Mouse (Mus musculus): ENCODE measurements around the gene Scyl1.

The Scyl1 gene

DNA sequence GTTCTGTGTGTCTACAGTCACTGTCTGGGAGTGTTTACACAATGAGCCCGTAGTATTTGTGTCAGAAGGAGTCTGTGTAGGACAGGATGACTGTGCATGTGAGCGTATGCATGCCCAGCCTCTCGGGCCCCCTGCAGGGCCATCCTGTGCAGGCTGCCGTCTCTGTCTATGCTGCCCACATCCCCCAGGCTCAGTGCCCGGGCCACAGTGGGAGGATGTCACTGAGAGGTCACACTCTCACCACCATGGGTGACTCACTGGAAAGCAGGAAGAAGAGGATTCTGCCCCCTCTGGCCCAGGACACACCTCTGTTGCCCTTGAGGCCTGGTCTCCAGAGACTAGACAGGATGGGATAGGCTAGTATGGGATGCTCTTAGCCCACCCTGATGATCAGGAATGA lies 27.6 kb downstream of the Scyl1 start:
- no peak for DNase-seq (ENCODE audit: extremely low spot score)

DNA sequence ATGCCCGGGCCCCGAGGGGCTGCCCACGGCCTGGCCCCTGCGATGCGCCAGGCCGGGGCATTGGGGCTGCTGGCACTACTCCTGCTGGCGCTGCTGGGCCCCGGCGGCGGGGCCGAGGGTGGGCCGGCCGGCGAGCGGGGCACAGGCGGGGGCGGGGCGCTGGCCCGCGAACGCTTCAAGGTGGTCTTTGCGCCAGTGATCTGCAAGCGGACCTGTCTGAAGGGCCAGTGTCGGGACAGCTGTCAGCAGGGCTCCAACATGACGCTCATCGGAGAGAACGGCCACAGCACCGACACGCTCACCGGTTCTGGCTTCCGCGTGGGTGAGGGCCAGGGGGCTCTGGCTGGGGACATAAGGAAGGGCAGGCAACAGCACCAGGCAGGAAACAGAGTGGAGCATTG lies 29.0 kb downstream of the Scyl1 start:
- peak; percentile 57 for DNase-seq (ENCODE audit: extremely low spot score)

DNA sequence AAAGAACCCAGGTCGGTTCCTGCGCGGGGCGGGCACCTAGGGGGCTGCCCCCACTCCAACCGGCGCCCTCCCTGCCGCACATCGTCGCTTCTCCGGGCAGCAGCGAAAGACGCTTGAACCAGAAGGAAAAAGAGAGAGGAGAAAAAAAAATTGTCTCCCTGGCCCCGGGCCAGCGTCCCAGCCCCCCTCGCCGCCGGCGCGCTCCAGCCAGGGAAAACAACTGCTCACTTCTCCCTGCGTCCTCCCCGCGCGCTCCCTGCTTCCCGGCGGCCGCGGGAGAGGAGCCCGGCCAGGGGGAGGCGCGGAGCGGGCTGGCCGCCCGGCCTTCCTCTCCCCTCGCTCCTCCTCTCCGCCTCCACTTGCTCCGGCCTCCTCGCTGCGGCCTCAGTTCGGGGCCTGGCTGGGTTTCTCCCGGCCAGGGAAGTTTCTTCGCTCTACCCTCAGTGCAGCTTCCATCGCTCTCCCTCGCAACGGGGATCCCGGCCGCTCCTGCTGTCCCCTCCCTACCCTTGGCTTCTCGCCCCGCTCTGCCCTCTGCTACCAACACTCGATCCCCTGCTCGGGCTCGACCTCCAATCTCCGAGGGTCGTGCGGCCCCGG lies 29.5 kb downstream of the Scyl1 start:
- DNase-seq (ENCODE audit: extremely low spot score) = peak; percentile 66

DNA sequence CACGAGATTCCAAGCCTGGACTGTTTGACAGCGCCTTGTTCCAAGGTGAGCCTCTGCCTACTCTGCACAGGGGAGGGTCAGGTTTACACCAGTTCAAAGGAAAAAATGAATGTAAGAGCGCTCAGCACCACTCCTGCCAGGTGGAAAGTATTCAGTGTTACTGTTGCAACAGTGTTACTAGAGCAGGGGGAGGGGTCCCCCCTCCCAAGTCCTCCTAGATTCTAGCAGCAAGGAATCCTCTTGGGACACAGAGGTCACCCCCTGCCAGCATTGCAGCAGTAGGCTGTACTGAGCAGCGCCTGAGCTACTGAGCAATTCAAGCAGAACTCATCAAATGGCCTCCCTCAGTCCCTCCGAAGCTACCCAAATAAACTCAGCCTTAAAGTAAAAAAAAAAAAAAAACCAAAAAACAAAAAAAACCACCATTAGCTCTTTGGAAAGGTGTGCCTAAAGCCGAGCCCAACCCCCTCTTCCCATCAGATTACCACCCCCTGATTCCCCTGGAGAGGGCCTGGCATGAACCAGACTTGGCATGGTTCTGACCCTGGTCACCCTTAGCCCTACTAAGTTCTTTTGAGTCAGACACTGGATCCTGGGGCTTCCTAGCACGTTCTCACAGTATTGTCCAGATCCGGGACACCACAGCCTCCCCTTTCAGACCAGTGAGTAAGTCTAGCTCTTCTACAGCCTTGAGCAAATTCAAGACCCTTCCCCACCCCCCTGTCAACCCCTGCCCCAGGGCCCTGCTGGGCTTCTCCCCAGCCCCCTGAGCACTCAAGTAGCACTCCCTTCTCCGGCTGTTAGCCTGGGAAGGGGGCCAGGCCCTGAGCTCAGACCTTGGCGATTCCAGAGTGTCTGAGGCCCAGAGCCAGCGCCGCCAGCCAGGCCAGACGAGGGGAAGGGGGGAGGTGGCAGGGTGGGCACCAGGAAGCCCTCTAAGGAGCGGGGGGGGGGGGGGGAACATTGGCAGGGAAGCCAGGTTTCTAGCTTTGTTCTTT lies 30.6 kb downstream of the Scyl1 start, which contains the start of gene Ltbp3:
Ltbp3 (plus strand) TSS at position 585 of the 998 bp plus-strand sequence.
- DNase-seq (ENCODE audit: extremely low spot score) = no peak

DNA sequence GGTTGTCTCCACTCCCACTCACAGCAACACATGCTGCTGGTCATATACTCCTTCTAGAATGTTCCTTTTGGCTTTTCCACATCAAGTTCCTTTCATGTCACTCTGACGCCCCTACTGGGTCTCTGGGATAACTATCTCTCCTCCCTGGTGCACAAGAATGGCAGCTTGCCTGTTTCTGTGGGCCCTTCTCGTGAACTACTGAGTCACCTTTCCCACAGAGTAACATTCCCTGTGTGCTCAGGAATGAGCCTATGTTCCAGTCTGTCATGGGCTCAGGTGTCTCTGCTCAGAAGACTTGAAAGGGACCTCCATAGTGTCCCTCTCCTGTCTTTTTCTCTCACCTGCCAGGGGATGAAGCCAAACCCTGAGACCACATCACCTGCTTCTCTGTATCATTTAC lies 31.8 kb downstream of the Scyl1 start:
- no peak for DNase-seq (ENCODE audit: extremely low spot score)

DNA sequence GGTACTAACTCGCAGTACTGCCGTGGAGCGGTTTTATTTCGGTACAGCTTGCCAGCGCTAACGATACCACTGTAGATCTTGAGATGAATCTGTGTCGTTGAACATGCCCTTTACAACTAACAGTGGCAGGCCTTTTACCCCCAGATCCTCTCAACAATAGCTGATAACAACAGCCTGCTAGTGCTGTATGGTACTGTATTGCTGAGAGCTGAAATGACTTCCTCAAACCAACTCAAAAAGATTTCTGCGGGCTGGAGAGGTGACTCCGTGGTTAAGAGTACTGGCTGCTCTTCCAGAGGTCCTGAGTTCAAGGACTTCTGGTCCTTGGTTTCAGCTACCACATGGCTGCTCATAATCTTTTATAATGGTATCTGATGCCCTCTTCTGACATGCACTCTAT lies 36.9 kb downstream of the Scyl1 start:
- no peak for DNase-seq (ENCODE audit: extremely low spot score)

DNA sequence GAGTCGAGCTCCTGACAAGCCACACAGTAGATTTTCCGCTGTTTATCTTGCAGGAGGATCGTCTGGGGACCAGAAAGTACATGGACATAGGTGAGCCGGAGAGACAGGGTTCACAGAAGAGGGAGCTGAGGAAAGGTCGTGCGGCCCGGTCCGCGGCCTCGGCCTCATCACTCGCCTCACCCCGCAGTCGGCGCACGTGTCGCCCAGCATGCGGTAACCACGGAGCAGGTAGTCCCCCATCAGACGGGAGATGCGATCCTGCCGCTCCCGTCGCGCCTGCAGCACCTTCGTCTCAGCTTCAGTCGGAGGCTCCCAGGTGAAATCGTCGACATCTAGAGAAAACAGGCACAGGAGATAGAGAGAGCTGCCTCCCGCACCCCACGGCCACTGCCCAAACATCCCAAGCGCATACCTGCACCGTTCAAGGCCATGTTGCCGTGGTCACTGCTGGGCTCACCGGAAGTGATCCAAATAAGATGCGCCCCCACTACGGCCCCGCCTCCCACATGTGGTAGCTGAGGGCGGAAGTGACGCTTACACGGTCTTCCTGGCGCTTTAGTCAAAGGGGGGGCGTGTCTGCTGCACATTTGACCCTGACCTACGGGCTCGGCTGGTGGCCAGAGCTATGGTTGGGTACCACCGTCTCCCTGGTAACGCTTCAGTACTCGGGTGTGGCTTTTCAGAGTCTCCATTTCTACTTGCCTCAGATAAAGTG lies 39.8 kb downstream of the Scyl1 start:
- peak; percentile 96 for DNase-seq (ENCODE audit: extremely low spot score)

DNA sequence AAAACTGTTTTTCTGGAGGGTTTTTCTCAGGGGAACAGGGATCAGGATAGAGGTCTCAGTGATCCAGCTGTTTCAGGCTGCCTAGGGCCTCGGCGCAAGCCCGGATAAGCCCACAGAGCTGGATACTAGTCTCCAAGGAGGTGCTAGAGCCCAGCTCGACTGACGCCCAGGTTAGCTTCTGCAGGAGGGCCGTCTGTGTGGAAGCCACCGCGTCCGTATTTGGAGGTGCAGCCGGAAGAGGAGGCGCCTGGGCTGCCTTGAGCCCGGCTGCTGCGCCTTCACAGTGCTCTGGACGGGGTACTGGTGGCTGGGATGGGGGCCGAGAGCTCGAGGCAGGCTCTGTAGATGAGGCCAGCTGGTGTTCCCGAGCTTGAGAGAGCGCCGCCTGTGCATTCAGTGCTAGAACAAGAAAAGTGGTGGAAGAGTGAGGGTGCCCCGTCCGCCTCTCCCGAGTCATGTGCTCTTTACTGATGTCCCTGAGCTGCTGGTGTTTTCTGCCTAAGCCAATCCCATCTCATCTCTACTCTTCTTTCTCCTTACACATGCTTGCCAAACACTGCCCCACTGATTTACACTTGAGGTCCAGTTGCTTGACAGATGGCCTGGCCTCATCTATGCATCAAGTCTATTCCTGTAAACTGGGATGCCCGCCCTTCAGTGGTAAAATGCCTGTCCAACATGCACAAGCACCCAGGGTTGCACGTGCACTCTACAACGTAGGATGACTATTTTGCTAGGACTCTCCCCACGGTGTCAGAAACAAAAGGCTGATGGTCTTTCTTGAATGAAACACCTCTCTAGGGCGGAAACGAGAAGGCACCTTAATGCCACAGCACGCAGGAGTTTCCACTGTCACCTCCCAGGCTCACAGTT lies 40.7 kb downstream of the Scyl1 start:
- DNase-seq (ENCODE audit: extremely low spot score) = no peak

DNA sequence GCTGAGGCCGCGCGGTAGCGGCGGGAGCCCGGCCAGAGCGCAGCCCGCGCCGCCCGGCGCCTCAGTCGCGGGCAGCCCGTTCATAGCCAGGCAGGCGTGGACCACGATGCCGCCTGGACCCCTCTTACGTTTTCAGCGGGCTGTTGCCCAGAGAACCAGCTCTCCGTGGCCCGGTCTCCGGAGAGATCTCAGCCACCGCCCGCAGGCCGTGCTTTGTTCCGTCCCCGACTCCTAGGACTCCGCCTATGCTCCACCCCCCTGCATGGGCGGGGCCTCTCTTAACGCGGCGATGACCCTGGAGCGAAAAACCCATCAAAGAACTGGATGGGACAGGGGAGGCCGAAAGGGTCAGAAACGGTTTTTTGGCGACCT lies 41.8 kb downstream of the Scyl1 start, which contains the start of gene Fam89b:
Fam89b (minus strand) TSS at position 210 of the 372 bp plus-strand sequence.
- DNase-seq (ENCODE audit: extremely low spot score) = peak; percentile 89

DNA sequence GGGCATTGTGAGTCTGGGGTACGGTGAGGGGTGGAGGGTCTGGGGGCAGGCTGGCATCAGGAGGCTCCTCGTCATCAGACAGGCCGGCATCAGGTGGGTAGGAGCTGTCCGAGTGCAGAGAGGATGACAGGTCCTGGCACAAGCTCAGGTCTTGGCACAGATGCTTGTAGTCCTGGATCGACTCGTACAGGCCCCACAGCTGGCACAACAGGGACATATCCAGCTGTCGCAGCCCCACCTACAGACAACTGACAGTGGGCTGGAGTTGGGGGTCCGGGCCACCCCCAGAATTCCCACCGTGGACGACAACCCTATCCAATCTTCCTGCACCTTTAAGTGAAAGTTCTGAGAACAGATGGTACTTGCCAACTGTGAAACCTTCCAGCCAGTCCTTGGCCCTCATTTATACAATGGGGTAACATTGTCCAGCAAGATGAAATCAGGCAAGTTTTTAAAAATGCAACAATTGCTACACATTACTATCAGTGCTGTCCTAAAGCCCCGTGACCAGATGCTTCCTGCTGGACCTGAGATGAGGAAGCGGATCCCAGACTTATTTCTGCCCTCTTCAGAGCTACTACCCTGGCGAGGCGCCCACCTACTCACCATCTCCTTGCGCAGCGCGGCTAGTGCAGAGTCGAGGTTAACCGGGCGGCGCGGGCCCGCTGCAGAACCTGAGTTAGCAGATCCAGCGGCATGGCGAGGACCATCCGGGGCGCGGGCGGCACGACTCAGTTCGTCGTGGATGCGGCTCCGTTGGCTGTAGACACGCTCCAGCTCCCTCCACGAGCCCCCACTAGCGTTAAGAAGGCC lies 42.4 kb downstream of the Scyl1 start:
- no peak for DNase-seq (ENCODE audit: extremely low spot score)

DNA sequence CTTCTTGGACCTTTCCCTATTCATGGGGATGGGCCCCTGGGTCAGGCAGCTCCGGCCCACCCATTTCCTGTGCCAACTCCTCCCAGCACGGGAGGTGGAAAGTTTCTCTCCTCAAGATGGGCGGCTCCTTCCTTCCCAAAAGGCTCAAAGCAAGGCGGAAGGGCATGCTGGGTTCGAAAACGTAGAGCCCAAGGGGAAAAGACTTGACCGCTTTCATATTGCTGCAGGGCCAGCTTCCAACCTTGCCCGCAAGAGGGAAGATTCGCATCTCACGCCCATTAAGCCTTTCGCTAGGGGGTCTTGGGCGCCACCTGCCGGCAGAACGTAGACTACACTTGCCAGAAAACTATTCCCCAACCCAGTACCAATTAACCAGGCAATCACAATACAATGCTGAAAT lies 43.5 kb downstream of the Scyl1 start:
- peak; percentile 86 for DNase-seq (ENCODE audit: extremely low spot score)

DNA sequence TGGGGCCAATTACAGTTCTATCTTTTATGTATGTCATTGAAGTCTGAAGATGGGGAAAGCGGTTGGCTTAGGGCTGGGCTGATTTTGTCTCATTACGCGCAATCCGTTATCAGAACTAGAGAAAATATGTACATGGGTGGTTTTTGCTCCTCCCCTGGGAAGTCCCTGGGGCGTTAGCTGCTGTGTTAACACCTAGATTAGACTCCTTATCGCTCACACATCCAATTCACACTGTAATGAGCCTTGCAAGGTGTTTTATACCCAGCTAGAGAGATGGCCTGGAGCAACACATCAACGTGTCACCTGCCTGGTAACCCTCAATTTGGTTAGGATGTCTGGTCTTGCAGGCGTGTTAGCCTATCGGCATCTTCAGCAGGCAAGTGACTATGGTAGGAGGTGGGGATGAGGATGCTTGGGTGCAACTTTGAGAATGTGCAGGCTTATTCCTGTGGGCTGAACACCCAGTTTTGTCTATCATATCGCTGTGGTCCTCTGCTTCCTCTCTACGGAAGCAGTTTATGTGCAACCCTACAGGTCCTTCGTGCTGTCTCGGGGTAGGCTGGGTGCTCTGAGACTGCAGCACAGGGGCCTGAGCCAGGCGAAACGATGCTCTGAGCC lies 44.1 kb downstream of the Scyl1 start:
- DNase-seq (ENCODE audit: extremely low spot score) = no peak

DNA sequence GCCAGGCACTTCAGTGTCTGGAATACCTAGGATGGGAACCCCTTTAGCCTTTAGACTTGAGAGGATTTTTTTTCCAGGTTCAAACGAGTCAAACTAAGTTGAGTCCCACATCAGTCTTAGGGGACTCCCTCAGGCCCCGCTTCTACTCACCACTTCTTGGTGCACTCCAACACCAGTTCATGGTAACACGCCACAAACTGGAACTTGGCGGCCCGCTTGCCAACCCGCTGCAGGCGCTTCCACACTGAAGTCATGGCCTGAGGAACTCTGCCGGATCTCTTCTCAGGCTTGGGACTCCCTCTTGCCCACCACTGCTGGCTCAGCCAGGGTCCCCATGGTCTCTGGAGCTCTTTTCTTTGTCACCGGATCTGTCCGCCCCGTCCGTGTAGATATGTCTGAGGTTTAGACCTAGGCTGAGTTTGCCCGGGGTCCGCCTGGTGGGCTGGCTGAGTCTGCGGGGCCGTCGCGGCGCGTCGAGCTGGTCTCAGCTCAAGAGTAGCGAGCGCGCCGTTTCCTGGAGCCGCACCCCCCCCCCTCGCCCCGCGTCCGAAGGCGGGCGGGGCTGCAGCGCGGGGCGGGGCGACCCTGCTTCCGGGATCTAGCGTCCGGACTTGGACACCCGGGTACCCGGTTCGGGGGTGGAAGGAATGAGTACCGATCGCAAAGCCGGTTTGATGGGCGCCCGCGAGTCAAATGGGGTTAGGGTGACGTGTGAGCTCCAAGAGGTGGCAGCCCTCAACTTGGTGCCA lies 45.3 kb downstream of the Scyl1 start, which contains the start of gene Ehbp1l1:
Ehbp1l1 (minus strand) TSS at position 551 of the 749 bp plus-strand sequence.
- DNase-seq (ENCODE audit: extremely low spot score) = no peak

DNA sequence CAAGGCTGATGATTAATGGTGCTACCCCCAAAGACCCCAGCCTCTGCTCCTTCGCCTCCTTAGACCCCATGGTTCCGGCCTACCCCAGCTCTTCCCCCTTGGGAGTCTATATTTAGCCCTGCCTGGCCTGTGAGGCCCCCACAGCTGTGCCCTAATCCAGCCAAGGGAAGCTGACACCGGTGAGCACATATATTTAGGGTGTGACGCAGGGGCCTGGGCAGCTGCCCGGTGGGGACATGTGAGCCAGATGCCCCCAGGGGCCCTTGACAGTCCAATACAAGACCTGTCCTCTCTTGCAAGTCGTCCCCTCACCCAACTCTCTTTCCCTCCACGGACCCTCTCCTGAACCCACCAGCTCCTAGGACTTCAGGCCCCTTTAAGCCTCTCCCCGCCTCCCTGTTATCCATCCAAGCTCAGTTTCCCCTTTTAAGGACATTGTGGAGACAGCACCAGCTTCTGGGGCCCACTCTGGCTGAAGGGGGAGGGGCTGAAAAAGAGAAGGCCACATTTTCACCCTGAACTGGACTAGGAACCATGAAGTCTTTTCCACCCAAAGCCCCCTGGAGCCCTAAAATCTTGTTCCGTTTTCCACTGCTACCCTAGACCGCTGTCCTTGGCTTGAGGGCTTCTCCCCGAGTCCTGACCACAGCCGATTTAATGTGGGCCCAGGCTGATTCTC lies 46.1 kb downstream of the Scyl1 start:
- no peak for DNase-seq (ENCODE audit: extremely low spot score)

DNA sequence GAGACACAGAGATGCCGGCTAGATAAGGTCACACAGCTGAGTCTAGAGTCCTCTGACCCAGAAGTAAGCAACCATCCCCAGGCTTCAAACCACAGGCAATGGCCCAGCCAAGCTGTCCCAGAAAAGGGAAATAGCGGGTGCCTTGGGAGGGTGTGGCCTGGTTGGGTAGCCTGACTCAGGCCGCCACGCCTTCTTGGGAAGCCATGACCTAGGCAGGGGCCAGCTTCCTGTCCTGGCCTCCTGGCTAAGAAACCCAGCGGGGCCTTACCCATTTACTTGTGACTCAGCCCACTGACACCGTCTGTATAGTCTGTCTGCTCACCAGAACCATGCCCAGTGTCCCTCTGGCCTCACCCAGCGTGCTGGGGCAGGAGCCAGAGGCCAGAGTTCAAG lies 46.7 kb downstream of the Scyl1 start:
- no peak for DNase-seq (ENCODE audit: extremely low spot score)

DNA sequence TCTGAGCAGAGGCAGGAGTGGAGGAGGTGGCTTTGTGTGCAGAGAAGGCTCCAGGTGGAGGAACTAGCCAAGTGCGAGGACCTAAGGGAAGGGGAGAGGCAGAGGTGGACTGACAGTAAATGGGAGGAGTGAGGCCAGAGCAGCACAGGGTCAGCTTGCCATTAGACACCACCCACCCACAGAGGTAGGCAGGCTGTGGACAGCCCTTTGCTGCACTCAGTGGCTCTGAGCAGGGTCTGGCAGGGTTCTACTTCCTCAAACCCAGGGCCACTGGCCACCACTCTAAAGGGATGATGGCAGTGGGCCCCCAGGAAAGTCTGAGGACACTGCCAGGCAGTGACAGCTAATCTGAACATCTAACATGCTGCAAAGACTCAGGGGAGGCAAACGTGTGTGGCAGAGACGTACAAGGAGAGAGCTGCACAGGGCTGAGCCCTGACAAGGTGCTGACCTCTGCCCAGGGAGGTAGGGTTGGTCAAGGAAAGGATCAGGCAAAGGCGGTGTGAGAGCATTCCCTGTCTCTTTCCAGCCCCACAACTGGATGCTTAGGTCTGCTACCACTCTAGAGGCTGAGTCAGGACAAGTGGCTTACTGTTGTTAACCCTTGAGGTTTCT lies 47.2 kb downstream of the Scyl1 start:
- no peak for DNase-seq (ENCODE audit: extremely low spot score)

DNA sequence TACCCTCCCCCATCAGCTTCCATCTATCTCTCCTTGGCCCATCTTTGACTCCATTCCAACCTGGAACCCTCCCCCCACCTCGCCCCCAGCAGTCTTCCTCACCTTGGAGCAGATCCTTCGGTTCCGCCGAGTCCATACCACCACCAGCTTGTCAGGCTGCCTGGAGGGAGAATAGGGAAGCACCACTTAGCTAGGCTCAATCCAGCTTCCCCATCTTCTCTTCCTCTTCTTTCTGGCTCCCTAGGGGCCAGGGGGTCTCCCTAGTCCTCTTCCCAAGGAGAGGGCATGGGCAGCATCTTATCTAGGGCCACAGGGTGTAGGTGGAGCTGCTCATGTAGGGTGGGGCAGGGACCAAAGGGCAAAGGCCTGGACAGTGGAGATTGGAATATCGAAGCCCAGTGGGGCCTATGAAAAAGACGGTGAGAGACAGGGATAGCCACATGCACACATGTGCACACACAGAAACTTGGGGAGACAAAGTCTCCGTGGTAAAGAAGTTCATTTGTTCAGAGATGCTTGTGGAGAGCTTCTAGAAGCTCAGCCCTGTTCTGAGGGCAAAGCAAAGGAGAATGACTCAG lies 48.3 kb downstream of the Scyl1 start:
- no peak for DNase-seq (ENCODE audit: extremely low spot score)

DNA sequence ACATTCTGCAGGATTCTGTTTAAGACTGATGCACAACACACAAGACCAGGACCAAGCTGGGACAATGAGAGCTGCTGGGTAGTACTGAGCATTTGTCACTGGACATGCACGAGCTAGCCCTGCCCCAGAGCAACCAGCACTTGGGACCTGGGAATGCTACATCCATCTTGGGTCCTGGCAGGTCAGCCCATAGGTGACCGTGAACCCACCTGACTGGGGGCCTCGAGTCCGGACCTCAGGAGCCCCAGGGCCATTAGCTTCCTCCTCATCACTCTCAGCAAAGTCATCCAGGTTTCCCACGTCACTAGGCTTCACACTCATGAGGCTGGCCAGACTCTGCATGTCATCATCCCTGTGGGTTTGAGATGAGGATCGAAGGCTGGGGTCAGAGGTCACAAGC lies 50.0 kb downstream of the Scyl1 start:
- DNase-seq (ENCODE audit: extremely low spot score) = no peak
